Mouse (Mus musculus) stomach, embryonic 14.5 days (tissue): ENCODE results near the gene Rc3h1. TPM values are rescaled to one million over a fixed set of nuclear protein-coding genes. Genes with fewer than 3 reads are reported as not detected.

Experiments
- ATAC-seq: fragments of 200-750 bp; cut with Nextera tagmentation; 2 replicates; pipeline ENCODE4 v1.8.0; 2017; ENCODE audit warnings: low read depth, moderate TSS enrichment; ENCODE audit not compliant: insufficient number of reproducible peaks, insufficient read depth, low FRiP score
- H3K27ac ChIP-seq: fragments of 300-500 bp; sonication (generic); 2 replicates; pipeline ENCODE4 v1.5.1; 2014; ENCODE audit warnings: mild to moderate bottlenecking, low read length, moderate library complexity, mixed read lengths
- H3K27me3 ChIP-seq: fragments of 300-500 bp; sonication (generic); 2 replicates; pipeline ENCODE4 v1.6.1; 2014; ENCODE audit warnings: low read length, control low read depth, mixed read lengths; ENCODE audit not compliant: control insufficient read depth, insufficient read depth
- H3K36me3 ChIP-seq: fragments of 300-500 bp; sonication (generic); 2 replicates; pipeline ENCODE4 v1.6.1; 2014; ENCODE audit warnings: mild to moderate bottlenecking, control low read depth, low read length, moderate library complexity, mixed read lengths; ENCODE audit not compliant: control insufficient read depth, insufficient read depth
- H3K4me1 ChIP-seq: fragments of 300-500 bp; sonication (generic); 2 replicates; pipeline ENCODE4 v1.6.1; 2014; ENCODE audit warnings: low read length, control low read depth, mixed read lengths; ENCODE audit not compliant: control insufficient read depth, insufficient read depth
- H3K4me2 ChIP-seq: fragments of 300-500 bp; sonication (generic); replicated peaks from 2 replicates; pipeline ENCODE4 v1.6.1; 2014; ENCODE audit warnings: low read depth, low read length, control low read depth
- H3K4me3 ChIP-seq: fragments of 300-500 bp; sonication (generic); 2 replicates; pipeline ENCODE4 v1.5.1; 2014; ENCODE audit warnings: low read depth, low read length, control low read depth
- H3K9ac ChIP-seq: fragments of 300-500 bp; sonication (generic); replicated peaks from 2 replicates; pipeline ENCODE4 v1.6.1; 2014; ENCODE audit warnings: low read depth, mild to moderate bottlenecking, control low read depth, low read length, moderate library complexity, mixed read lengths
- H3K9me3 ChIP-seq: fragments of 300-500 bp; sonication (generic); 2 replicates; pipeline ENCODE4 v1.6.1; 2016; ENCODE audit warnings: low read depth, low read length, control low read depth; ENCODE audit not compliant: control insufficient read depth
- WGBS: fragments of 180-500 bp; shearing (Covaris S2); extraction: QIAGEN DNeasy Blood & Tissue Kit; methylation state at CpG from one replicate; pipeline ENCODE4 v1.1.7; 2014; 5-methylcytosine and 5-hydroxymethylcytosine counted together
- polyA plus RNA-seq: library from polyadenylated mRNA; unstranded; fragments of >200 nt; fragmentation: Nextera tagmentation; extraction: Ambion mirVana; gene quantifications from 2 replicates; pipeline ENCODE4 v1.2.1, GENCODE M21; 2014

The Rc3h1 gene
- polyA plus RNA-seq, 1 experiment from 2014 or later = 14.5 TPM

DNA sequence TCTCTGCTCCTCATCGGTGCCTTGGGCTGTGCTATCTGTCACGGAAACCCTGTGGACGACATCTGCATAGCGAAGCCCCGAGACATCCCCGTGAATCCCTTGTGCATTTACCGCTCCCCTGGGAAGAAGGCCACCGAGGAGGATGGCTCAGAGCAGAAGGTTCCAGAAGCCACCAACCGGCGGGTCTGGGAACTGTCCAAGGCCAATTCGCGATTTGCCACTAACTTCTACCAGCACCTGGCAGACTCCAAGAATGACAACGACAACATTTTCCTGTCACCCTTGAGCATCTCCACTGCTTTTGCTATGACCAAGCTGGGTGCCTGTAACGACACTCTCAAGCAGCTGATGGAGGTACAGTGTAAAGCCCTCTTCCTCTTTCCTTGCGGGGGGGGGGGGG is 83.2 kb downstream of the Rc3h1 start:
- H3K27me3 ChIP-seq = no peaks in the 10 kb centered on the region
- no peak for ATAC-seq
- 84% methylated on average over 14 of the region's 15 CpGs for WGBS

DNA sequence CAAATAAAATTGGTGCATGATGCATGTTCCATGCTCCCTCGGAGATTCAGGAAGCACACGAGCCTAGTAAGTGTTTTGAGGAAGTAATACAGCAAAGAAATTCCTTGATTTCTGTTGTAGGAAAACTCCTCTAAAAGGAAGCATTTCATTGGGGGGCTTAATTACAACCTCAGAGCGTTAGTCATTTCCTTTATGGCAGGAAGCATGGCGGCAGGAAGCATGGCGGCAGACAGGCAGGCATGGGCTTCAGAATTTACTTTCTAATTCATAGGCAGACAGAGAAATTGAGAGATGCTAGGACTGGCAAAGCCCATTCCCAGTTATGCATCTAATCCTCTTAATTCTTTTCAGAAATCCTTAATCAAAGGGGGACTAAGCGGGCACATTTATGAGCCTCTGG is 87.6 kb downstream of the Rc3h1 start:
- Histone ChIP-seq H3K4me3 (no peak overlapping the region), H3K27ac (no peak overlapping the region), H3K9me3 (no peaks in the 10 kb centered on the region), H3K9ac (no peak overlapping the region), H3K4me1 (no peaks in the 10 kb centered on the region), H3K36me3 (no peaks in the 10 kb centered on the region), H3K27me3 (no peaks in the 10 kb centered on the region), H3K4me2 (no peak overlapping the region)
- 84% methylated on average over 6 of the region's 6 CpGs for WGBS
- no peak for ATAC-seq

More for the DNA sequence above, 83.2 kb downstream of the Rc3h1 start:
- no peak overlapping the region for H3K4me3 ChIP-seq
- no peaks in the 10 kb centered on the region for H3K4me1 ChIP-seq
- no peak overlapping the region for H3K4me2 ChIP-seq
- H3K27ac ChIP-seq = no peak overlapping the region
- H3K36me3 ChIP-seq = no peaks in the 10 kb centered on the region
- no peak overlapping the region for H3K9ac ChIP-seq
- H3K9me3 ChIP-seq = no peaks in the 10 kb centered on the region

DNA sequence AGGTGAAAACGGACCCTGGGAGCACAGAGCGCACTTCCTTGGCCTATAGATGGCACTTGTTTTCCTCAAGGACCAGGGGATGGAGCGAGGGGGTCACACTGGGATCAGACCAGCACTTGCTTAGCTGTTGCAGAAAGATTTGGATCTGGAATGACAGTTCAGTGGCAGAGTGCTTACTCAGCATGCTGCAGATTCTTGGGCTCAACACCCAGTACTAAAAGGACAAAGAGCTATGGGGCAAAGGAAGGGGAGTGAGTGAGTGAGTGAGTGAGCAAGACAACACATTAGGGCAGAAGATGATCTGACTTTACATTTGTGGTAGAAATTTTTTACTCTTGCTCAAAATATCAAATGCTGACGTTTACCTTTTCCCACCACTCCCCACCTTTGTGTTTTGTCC is 98.7 kb downstream of the Rc3h1 start:
- Histone ChIP-seq H3K4me1 (no peaks in the 10 kb centered on the region), H3K27me3 (no peaks in the 10 kb centered on the region), H3K9ac (no peak overlapping the region), H3K27ac (no peak overlapping the region), H3K36me3 (no peaks in the 10 kb centered on the region; the same call in 1 of the 2 replicates), H3K9me3 (no peaks in the 10 kb centered on the region), H3K4me3 (no peak overlapping the region), H3K4me2 (no peak overlapping the region)
- WGBS = 70% methylated on average over 4 of the region's 4 CpGs
- ATAC-seq = no peak

DNA sequence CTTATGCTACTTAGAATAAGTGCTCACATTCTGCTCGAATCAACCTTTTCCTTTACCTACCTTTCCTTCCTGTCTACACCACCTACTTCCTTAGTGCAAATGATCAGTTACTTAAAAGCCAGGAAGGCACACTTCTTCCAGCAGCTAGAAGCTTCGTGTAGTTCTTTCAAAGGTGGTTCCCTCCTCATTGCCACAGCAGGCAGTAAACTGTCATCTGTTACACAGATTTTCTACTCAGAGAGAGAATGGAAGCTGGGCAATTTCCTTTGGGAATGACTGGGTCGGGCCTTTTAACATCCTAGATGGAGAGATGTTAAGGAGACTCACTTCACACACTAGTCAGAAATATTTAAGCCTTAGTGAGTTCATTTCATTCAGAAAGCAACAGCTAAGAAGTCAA is 99.3 kb downstream of the Rc3h1 start:
- Histone ChIP-seq H3K4me1 (no peaks in the 10 kb centered on the region), H3K9me3 (no peaks in the 10 kb centered on the region), H3K27me3 (no peaks in the 10 kb centered on the region), H3K9ac (no peak overlapping the region), H3K4me2 (no peak overlapping the region), H3K27ac (no peak overlapping the region), H3K36me3 (no peaks in the 10 kb centered on the region; the same call in 1 of the 2 replicates), H3K4me3 (no peak overlapping the region)
- 82% methylated on average over 3 of the region's 3 CpGs for WGBS
- ATAC-seq = no peak

DNA sequence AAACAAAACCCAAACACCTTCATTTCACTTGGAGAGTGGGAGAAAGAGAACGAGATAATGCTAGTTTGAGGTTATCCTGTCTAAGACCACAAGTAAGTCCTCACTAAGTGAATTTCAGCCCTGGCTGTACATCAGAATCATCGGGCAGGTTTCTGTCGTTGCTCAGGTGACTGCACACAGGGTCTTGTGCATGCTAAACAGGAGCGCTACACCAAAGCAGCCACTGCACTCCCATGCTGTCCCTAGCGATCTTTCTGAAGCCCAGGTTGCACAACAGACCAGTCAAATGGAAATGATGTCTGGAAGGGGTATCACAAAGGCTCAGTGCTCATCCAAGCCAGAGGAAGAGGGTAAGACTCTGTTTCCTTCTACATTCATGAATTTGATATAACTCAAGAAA is 100.3 kb downstream of the Rc3h1 start:
- no peaks in the 10 kb centered on the region for H3K4me1 ChIP-seq
- no peak overlapping the region for H3K4me2 ChIP-seq
- WGBS = 83% methylated on average over 5 of the region's 5 CpGs
- no peak overlapping the region for H3K27ac ChIP-seq
- no peak overlapping the region for H3K9ac ChIP-seq
- no peak overlapping the region for H3K4me3 ChIP-seq
- no peaks in the 10 kb centered on the region for H3K27me3 ChIP-seq
- ATAC-seq = no peak
- H3K9me3 ChIP-seq = no peaks in the 10 kb centered on the region
- no peaks in the 10 kb centered on the region; the same call in 1 of the 2 replicates for H3K36me3 ChIP-seq

DNA sequence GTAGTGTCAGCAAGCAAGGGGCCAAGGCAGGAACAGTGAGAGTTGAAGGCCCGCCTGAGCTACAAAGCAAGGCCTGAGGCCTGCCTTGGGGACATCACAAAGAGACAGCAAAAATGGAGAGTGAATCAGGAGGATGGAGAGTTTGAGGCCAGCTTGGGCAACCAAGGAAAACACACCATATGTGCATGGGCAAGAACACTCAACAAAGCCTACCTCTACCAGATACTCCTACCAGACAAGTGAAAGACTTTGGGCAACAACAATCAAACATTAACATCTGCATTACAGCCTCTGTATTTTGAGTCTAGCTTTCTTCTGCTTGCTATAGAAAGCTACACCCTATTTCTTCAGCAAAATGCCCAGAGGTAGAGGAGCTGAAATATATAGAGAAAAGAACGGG is 101.8 kb downstream of the Rc3h1 start:
- no peak overlapping the region for H3K27ac ChIP-seq
- peaks cover 10% of the 10 kb centered on the region for H3K36me3 ChIP-seq
- no peak for ATAC-seq
- H3K4me1 ChIP-seq = no peaks in the 10 kb centered on the region
- no peaks in the 10 kb centered on the region for H3K27me3 ChIP-seq
- 100% methylated on average over 2 of the region's 2 CpGs for WGBS
- no peak overlapping the region for H3K4me3 ChIP-seq
- H3K9ac ChIP-seq = no peak overlapping the region
- H3K4me2 ChIP-seq = no peak overlapping the region
- no peaks in the 10 kb centered on the region for H3K9me3 ChIP-seq

DNA sequence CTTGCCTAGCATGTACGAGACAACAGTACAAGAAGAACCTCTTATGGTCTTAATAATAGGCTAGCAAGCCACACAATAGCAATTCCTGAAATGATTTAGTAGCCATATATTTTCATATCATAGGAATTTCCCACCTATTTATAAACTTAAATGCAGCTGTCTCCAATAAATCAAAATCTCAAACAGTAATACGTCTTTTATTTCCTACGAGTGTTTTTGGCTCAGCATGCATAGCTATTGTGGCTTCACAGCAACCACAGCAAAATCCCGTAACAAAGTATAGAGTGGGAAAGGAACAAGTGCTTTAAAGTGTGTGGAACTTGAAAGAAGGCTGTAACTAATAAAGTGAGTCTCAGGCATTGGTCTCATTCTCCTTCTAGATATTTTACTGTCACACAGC is 104.2 kb downstream of the Rc3h1 start:
- Histone ChIP-seq H3K4me3 (no peak overlapping the region), H3K27ac (no peak overlapping the region), H3K4me1 (no peaks in the 10 kb centered on the region), H3K9ac (no peak overlapping the region), H3K4me2 (no peak overlapping the region), H3K27me3 (no peaks in the 10 kb centered on the region), H3K36me3 (peaks cover 10% of the 10 kb centered on the region), H3K9me3 (no peaks in the 10 kb centered on the region)
- 75% methylated on average over 4 of the region's 4 CpGs for WGBS
- no peak for ATAC-seq

DNA sequence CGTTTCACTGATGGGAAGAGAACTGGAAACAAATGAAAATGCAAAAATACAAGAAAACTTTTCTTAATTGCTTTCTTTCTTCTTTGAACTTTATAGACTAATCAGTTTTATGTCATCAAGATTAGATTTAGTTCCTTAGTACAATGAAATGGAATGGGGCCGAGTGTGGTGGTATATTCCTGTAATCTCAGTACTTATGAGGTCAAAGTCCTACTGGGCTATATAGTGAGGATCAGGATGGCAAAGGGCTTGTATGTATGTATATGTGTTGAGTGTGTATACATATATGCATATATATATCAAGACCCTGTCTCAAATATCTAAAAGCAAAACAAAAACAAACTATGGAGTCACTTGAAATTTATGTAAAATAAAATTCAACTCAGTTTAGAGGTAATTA is 110.2 kb downstream of the Rc3h1 start:
- Histone ChIP-seq H3K4me1 (no peaks in the 10 kb centered on the region), H3K4me3 (no peak overlapping the region), H3K9me3 (no peaks in the 10 kb centered on the region), H3K9ac (no peak overlapping the region), H3K36me3 (peaks cover 32% of the 10 kb centered on the region), H3K27ac (no peak overlapping the region), H3K27me3 (no peaks in the 10 kb centered on the region), H3K4me2 (no peak overlapping the region)
- WGBS = 80% methylated on average over 2 of the region's 2 CpGs
- ATAC-seq = no peak

DNA sequence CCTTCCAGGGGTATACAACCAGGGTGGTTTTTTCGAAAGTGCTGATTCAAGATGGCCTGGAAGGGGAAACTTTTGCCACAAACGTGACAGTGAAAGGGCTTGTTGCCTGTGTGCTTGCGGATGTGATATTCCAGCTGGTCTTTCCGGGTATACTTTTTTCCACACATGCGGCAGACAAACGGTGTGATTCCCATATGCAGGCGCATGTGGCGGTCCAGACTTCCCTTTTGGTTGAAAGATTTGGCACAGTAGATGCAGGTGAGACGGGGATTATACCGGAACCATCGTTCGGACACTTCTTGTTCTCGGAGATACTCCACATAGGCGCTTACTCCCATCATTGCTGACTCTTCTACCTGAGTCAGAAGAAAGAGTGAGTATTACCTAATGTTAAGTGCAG is 113.8 kb downstream of the Rc3h1 start:
- no peaks in the 10 kb centered on the region for H3K27me3 ChIP-seq
- no peak overlapping the region for H3K9ac ChIP-seq
- no peak for ATAC-seq
- peaks cover 22% of the 10 kb centered on the region for H3K36me3 ChIP-seq
- no peak overlapping the region for H3K4me3 ChIP-seq
- 93% methylated on average over 14 of the region's 14 CpGs for WGBS
- H3K4me2 ChIP-seq = no peak overlapping the region
- H3K27ac ChIP-seq = no peak overlapping the region
- H3K9me3 ChIP-seq = no peaks in the 10 kb centered on the region
- H3K4me1 ChIP-seq = no peaks in the 10 kb centered on the region
